Mouse (Mus musculus) adrenal gland, adult 8-10 months (tissue): ENCODE measurements around the gene Dpy19l3. TPM values are rescaled to one million over a fixed set of nuclear protein-coding genes. Genes with fewer than 3 reads are reported as not detected.

ENCODE experiments used
- total RNA-seq, 4 experiments: library from RNA; stranded (reverse); gene quantifications; 2 replicates each; pipeline ENCODE4 v1.2.4; 2022

The Dpy19l3 gene
- total RNA-seq, 4 experiments from 2014 or later = 57.8 to 90.2 (median 69.7) TPM

Other genes with a start within 250 kb of the Dpy19l3 start
- gene Tdrd12, start 216.7 kb downstream of the Dpy19l3 start, total RNA-seq = under 1 TPM in 2 of 4 experiments, not detected in 2; 0.16 to 0.63 TPM
- 10 to 100 TPM; 44.2 to 54.7 (median 49.3) TPM for gene Nudt19, start 198.2 kb downstream of the Dpy19l3 start, total RNA-seq
- under 1 TPM; 0.11 to 0.24 (median 0.18) TPM for gene Rgs9bp, start 168.9 kb downstream of the Dpy19l3 start, total RNA-seq
- 10 to 100 TPM; 26.0 to 39.4 (median 30.5) TPM for gene Ankrd27, start 168.2 kb downstream of the Dpy19l3 start, total RNA-seq
- 10 to 100 TPM; 50.4 to 60.7 (median 53.5) TPM for gene Pdcd5, start 106.9 kb downstream of the Dpy19l3 start, total RNA-seq
- gene Zfp507, start 48.5 kb upstream of the Dpy19l3 start, total RNA-seq = 10 to 100 TPM; 29.3 to 34.7 (median 31.4) TPM